Mouse (Mus musculus): ENCODE measurements around the gene Hdgfl3. TPM values are rescaled to one million over a fixed set of nuclear protein-coding genes. Genes with fewer than 3 reads are reported as not detected.
A peak's percentile ranks its signal among the peaks of the same experiment; 100 is the strongest.

Gene Hdgfl3
- polyA plus RNA-seq, 1 experiment from 2014 or later: 59.0 TPM

DNA sequence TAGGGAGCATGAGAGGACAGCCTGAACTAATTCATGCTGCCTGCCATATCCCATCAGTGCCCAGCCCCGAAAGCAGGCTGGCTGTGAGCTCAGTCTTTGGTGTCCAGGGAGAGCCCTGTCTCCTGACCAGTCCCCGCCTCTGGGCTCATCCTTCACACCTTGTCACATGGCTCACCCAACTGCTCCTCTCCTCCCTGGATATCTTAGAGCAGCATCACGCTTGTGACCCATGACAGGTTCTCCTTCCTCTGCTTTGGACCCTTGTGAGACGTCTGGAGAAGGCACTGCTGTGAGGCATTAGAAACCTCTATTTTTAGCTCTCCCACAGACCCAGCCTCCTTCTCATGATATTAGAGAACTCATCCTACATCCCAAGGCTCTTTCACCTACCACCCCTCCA is 72.4 kb downstream of the Hdgfl3 start:
- 78% methylated on average over 4 of the region's 4 CpGs for WGBS
- Histone ChIP-seq H3K9me3 (no peaks in the 10 kb centered on the region), H3K4me3 (no peak overlapping the region), H3K4me2 (no peak overlapping the region), H3K27ac (replicated peaks) (no peak overlapping the region), H3K9ac (no peak overlapping the region), H3K36me3 (no peaks in the 10 kb centered on the region), H3K27me3 (peaks cover 5% of the 10 kb centered on the region; the same call in 1 of the 2 replicates), H3K4me1 (replicated peaks) (peaks cover 23% of the 10 kb centered on the region)
- no peak for ATAC-seq (ENCODE audit: low FRiP score, low read depth)

DNA sequence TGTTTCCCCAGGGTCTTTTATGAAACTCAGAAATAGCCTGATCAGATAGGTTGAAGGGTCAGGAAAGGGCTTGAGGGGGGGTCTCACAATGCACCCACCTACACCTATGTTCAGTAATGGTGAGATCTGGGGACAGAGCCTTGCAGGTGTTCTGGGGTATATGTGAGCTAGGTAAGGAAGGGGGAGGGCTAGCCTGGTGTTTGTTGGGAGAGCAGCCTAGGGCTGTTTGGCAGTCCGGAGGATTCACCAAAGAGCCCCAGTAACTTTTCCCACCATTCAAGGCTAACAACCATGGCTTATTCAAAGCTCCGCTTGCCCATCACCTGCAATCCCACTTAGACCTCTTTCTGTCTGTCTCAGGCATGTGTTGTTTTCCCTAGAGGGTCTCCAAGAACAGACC is 72.8 kb downstream of the Hdgfl3 start:
- Histone ChIP-seq H3K4me2 (no peak overlapping the region), H3K36me3 (no peaks in the 10 kb centered on the region), H3K9me3 (no peaks in the 10 kb centered on the region), H3K4me1 (replicated peaks) (peaks cover 23% of the 10 kb centered on the region), H3K27ac (replicated peaks) (no peak overlapping the region), H3K27me3 (peaks cover 5% of the 10 kb centered on the region; the same call in 1 of the 2 replicates), H3K9ac (no peak overlapping the region), H3K4me3 (no peak overlapping the region)
- WGBS: 71% methylated on average over 2 of the region's 2 CpGs
- no peak for ATAC-seq (ENCODE audit: low FRiP score, low read depth)

DNA sequence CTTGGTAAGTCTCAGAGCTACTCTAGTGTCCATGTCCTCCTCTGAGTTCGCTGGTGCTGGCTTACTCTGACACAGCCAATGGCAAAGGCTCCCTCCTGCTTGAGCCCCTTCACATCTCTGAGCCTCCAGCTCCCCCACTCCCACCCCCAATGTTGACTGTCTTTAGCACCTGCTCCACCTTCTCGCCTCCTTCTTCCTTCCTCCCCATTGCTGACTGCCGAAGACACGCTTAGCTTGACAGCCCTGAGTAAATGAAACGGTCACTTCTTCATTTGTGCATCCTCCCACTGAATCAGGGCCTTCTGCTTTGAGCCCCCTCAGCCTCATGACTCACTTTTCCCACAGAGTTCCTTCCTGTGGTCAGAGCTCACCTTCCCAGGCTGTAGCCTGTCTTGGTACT is 73.3 kb downstream of the Hdgfl3 start:
- 83% methylated on average over 5 of the region's 5 CpGs for WGBS
- Histone ChIP-seq H3K4me2 (no peak overlapping the region), H3K36me3 (no peaks in the 10 kb centered on the region), H3K4me1 (replicated peaks) (peaks cover 23% of the 10 kb centered on the region), H3K27me3 (peaks cover 5% of the 10 kb centered on the region; the same call in 1 of the 2 replicates), H3K27ac (replicated peaks) (no peak overlapping the region), H3K9me3 (no peaks in the 10 kb centered on the region), H3K4me3 (no peak overlapping the region), H3K9ac (no peak overlapping the region)
- no peak for ATAC-seq (ENCODE audit: low FRiP score, low read depth)

DNA sequence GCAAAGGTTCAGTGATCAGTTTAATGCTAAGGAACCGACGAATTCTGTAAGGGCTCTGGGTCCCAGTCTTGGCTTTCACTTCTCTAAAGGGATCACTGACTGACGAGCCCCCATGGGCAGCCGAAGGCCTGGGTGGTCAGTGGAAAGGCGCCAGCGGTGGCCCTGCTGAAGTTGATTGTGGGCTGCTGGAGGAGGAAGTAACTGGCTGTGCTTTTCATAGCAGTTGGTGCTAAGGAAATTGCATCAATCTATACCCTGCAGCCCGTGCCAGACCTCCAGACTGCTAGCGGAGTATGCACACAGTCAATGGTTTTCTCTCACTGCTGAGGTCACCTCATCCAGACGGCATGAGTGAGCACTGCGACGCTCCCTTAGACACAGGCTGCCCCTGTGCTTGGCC is 74.2 kb downstream of the Hdgfl3 start:
- 0 out of 2 replicates have a peak, but pooled peaks have one; percentile 16 for ATAC-seq (ENCODE audit: low FRiP score, low read depth)
- 53% methylated on average over 11 of the region's 11 CpGs for WGBS
- H3K9me3 ChIP-seq: no peaks in the 10 kb centered on the region
- H3K4me2 ChIP-seq: peak overlapping the region; percentile 84
- H3K27ac ChIP-seq (replicated peaks): peak overlapping the region; percentile 23; the same call in 1 of the 2 replicates
- peak overlapping the region; percentile 56 for H3K4me3 ChIP-seq
- no peak overlapping the region; the same call in 1 of the 2 replicates for H3K9ac ChIP-seq
- H3K4me1 ChIP-seq (replicated peaks): peaks cover 23% of the 10 kb centered on the region
- H3K36me3 ChIP-seq: no peaks in the 10 kb centered on the region
- peaks cover 5% of the 10 kb centered on the region; the same call in 1 of the 2 replicates for H3K27me3 ChIP-seq

DNA sequence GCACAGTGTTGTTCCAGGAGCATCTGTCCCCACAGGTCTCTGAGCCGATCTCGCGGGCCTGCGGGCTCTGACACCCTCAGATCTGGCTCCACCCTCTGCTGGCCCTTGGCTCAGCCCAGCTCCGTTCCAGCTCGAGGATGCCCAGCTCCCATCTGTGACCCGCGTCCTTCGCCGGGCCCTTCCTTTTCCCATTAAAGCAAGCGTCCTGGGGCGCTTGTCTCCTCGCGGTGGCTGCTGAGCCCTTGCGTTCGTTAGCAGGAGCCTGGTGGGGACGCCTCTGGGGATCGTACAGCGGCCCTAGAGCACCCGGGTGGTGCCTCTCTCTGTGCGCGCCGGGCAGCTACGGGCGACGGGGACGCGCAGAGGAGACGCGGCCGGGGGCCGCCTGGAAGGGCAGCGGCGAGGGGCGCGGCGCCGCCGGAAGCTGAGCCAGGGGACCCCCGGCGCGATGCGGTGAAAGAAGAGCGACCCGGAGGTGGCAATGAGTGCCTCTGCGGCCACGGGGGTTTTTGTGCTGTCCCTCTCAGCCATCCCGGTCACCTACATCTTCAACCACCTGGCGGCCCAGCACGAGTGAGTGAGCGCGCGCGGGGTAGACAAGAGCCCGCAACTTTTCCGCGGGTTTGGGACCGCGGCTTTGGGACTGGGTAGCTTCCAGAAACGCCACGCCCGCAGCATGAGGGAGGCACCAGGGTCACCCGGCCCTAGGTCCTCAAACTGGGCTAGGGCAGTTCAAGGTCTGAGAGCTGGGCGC is 75.1 kb downstream of the Hdgfl3 start, which contains the start of gene Tm6sf1:
Gene Tm6sf1 (plus strand): TSS at position 34 of the 754 bp plus-strand sequence.
- ATAC-seq (ENCODE audit: low FRiP score, low read depth): peak; percentile 54
- H3K4me1 ChIP-seq (replicated peaks): peaks cover 29% of the 10 kb centered on the region
- H3K27ac ChIP-seq (replicated peaks): peak within 1 kb of the TSS; percentile 23
- under 1% methylated on average over 63 of the region's 64 CpGs for WGBS
- H3K9ac ChIP-seq: peak within 1 kb of the TSS; percentile 66
- H3K27me3 ChIP-seq: peaks cover 5% of the 10 kb centered on the region; the same call in 1 of the 2 replicates
- no peaks in the 10 kb centered on the region for H3K36me3 ChIP-seq
- peak within 1 kb of the TSS; percentile 84 for H3K4me2 ChIP-seq
- H3K9me3 ChIP-seq: no peaks in the 10 kb centered on the region
- H3K4me3 ChIP-seq: peak within 1 kb of the TSS; percentile 56

DNA sequence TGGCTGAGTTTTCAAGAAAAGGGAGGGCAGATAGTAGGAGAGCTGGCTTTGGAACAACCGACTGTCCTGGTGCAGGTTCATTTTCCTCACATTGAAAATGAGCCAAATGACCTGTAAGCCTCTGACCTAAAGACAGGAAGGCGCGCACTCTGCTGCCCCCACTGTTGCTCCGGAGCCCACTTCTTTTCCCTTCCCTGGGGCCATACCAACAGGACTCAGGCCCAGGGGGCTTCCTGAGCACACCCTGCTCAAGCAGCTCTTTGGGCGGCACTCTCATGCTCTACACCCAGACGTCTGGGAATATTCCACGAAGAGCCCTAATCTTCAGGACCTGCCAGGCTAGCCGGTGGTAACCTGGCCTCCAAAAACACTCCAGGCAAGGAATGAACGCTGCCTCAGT is 76.0 kb downstream of the Hdgfl3 start:
- ATAC-seq (ENCODE audit: low FRiP score, low read depth): no peak
- 8% methylated on average over 9 of the region's 9 CpGs for WGBS
- Histone ChIP-seq H3K36me3 (no peaks in the 10 kb centered on the region), H3K27me3 (peaks cover 5% of the 10 kb centered on the region; the same call in 1 of the 2 replicates), H3K4me3 (peak overlapping the region; percentile 56), H3K9ac (0 out of 2 replicates have a peak overlapping the region, but pooled peaks have one; percentile 66), H3K4me1 (replicated peaks) (peaks cover 29% of the 10 kb centered on the region), H3K27ac (replicated peaks) (no peak overlapping the region), H3K9me3 (no peaks in the 10 kb centered on the region), H3K4me2 (peak overlapping the region; percentile 84)

DNA sequence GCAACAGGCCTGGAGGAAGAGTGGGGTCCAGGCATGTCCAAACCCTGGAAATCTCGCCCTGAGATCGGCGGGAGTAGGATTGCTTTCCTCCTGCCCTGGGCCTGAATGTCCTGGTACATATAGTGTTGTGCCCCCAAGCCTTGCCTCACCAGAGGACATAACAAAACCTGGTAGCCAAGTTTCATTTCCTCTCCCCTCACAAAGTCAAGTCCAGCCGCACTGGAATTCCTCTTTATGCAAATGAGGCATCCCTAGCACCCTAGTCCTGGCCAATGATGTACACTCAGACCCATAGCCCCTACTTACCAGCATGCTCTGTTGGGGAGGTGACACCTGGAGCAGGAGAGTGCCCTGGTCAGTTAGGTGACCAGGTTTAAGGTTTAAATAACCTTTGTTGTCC is 78.1 kb downstream of the Hdgfl3 start:
- Histone ChIP-seq H3K9me3 (no peaks in the 10 kb centered on the region), H3K4me3 (no peak overlapping the region), H3K36me3 (no peaks in the 10 kb centered on the region), H3K27me3 (peaks cover 5% of the 10 kb centered on the region; the same call in 1 of the 2 replicates), H3K9ac (no peak overlapping the region), H3K4me1 (replicated peaks) (peaks cover 29% of the 10 kb centered on the region), H3K27ac (replicated peaks) (no peak overlapping the region), H3K4me2 (no peak overlapping the region)
- no peak for ATAC-seq (ENCODE audit: low FRiP score, low read depth)
- 75% methylated on average over 4 of the region's 4 CpGs for WGBS

DNA sequence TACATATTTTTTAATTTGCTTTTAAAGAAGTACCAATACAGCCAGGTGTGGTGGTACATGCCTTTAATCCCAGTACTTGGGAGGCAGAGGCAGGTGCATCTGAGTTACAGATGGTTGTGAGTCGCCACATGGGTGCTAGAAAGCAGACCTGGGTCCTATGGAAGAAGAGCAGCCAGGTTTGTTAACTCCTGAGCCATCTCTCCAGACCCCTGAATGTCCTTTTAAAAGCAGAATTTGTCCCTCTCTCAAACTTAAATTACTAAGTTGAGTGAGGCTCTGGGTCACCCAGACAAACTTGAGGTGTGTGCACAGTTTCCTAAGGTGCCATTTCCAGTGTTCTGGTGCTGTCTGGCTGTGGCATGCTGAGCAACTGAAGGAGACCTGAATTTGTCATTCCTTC is 78.6 kb downstream of the Hdgfl3 start, which contains the start of gene Gm10160:
Gene Gm10160 (minus strand): TSS at position 101 of the 400 bp plus-strand sequence.
- H3K27ac ChIP-seq (replicated peaks): no peak within 1 kb of the TSS
- 91% methylated on average over 1 of the region's 1 CpGs for WGBS
- no peaks in the 10 kb centered on the region for H3K9me3 ChIP-seq
- no peak within 1 kb of the TSS for H3K4me2 ChIP-seq
- H3K27me3 ChIP-seq: peaks cover 5% of the 10 kb centered on the region; the same call in 1 of the 2 replicates
- H3K9ac ChIP-seq: no peak within 1 kb of the TSS
- no peak for ATAC-seq (ENCODE audit: low FRiP score, low read depth)
- H3K36me3 ChIP-seq: no peaks in the 10 kb centered on the region
- H3K4me3 ChIP-seq: no peak within 1 kb of the TSS
- peaks cover 29% of the 10 kb centered on the region for H3K4me1 ChIP-seq (replicated peaks)

DNA sequence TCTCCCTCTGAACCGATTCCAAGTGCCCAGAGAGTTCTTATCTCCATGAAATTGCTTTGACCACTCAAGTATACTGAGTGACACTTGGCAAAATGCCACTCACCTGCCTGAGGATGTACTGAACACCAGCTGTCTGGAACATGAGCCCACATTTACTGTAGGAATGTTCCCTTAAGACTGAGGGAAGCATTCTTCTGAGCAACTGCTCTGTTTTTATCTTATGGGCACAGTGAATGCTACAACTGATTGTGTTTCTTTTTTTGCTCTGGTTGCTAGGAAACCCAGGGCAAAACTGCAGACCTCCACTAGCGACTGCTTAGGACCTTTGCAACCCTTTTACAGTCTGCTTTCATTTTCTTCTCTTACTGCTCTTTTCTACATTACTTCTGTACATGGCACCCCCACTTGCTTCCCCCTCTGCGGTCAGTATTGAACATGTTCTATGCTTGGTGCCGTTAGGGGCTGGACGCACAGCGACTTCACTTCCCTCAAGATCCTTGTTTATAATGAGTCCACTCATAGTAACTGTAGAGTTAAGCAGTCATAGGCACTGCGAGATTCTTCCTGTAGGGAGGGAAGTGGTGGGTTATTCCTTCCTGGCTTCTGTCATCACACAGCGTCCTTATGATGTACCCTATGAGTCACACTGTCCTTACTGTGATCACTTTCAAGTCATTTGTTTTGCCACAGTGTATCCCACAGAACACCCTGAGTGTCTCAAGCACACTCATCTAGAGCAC is 79.5 kb downstream of the Hdgfl3 start:
- no peak overlapping the region for H3K4me3 ChIP-seq
- no peaks in the 10 kb centered on the region; the same call in 1 of the 2 replicates for H3K27me3 ChIP-seq
- H3K4me1 ChIP-seq (replicated peaks): peaks cover 19% of the 10 kb centered on the region
- no peaks in the 10 kb centered on the region for H3K9me3 ChIP-seq
- no peak overlapping the region for H3K9ac ChIP-seq
- no peak for ATAC-seq (ENCODE audit: low FRiP score, low read depth)
- no peak overlapping the region for H3K4me2 ChIP-seq
- no peak overlapping the region for H3K27ac ChIP-seq (replicated peaks)
- H3K36me3 ChIP-seq: no peaks in the 10 kb centered on the region
- WGBS: 59% methylated on average over 8 of the region's 8 CpGs

DNA sequence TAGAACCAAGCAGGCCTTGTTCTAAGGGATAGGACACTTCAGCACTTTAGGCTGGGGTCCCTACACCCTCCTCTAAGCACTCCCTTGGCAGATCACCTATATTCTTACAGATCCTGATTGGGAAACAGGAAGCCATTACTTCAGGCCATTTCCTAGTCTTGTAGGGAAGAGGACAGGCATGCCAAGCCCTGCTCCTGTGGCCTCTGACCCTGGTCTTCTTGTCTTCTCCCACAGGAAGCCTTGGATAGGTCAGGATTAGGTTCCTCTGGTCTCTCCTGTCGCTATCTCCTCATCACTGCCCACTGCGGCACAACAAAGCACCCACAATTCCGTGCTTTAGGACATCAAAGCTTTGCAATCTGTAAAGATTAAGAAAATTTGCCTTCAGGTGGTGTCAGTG is 82.6 kb downstream of the Hdgfl3 start:
- H3K4me3 ChIP-seq: no peak overlapping the region
- no peaks in the 10 kb centered on the region for H3K27me3 ChIP-seq
- no peaks in the 10 kb centered on the region for H3K9me3 ChIP-seq
- no peak for ATAC-seq (ENCODE audit: low FRiP score, low read depth)
- H3K4me1 ChIP-seq (replicated peaks): peaks cover 9% of the 10 kb centered on the region; the same call in 1 of the 2 replicates
- H3K4me2 ChIP-seq: no peak overlapping the region
- H3K36me3 ChIP-seq: no peaks in the 10 kb centered on the region
- no peak overlapping the region for H3K9ac ChIP-seq
- 84% methylated on average over 3 of the region's 3 CpGs for WGBS
- H3K27ac ChIP-seq (replicated peaks): no peak overlapping the region

DNA sequence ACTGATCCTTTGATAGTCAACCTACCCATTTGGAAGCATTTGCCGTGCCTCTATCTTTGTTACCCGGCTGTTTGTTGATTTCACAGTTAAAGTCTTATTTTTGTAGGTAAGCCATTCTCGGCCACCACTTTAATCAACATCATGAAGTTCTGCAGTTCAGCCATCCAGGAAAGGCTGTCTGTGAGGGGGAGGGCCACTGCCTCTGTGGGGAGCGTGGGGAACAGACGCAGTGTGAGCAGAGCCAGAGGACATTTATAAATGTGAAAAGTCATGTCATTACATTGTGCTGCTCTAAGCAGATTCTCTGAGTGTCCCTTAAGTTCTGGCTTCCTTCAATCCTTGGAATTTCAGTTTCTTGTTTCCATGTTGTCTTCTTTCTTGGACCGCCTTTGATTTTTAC is 84.1 kb downstream of the Hdgfl3 start:
- WGBS: 85% methylated on average over 6 of the region's 6 CpGs
- Histone ChIP-seq H3K4me2 (no peak overlapping the region), H3K9me3 (no peaks in the 10 kb centered on the region), H3K27me3 (no peaks in the 10 kb centered on the region), H3K36me3 (no peaks in the 10 kb centered on the region), H3K4me3 (no peak overlapping the region), H3K9ac (no peak overlapping the region), H3K27ac (replicated peaks) (no peak overlapping the region), H3K4me1 (replicated peaks) (peaks cover 9% of the 10 kb centered on the region; the same call in 1 of the 2 replicates)
- no peak for ATAC-seq (ENCODE audit: low FRiP score, low read depth)

DNA sequence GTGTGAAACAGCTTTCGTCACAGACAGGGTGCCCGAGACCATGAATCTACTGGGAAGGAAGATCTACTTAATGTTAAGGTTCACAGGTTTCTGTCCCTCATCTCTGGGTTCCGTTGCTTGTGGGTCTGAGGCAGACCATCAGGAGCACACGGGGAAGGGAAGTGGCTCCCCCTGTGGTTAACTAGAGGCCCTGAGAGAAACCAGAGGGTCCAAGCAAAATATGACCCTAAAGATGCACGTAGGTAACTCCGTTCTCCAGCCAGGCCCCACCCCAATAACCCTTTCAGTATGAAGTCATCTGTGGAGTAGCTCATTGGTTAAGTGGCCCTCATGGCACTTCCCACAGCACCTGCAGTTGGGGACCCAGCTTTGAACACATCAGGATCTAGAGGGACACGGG is 84.6 kb downstream of the Hdgfl3 start:
- no peak for ATAC-seq (ENCODE audit: low FRiP score, low read depth)
- Histone ChIP-seq H3K4me3 (no peak overlapping the region), H3K27me3 (no peaks in the 10 kb centered on the region), H3K36me3 (no peaks in the 10 kb centered on the region), H3K27ac (replicated peaks) (no peak overlapping the region), H3K9me3 (no peaks in the 10 kb centered on the region), H3K9ac (no peak overlapping the region), H3K4me2 (no peak overlapping the region), H3K4me1 (replicated peaks) (peaks cover 6% of the 10 kb centered on the region; the same call in 1 of the 2 replicates)
- 92% methylated on average over 7 of the region's 7 CpGs for WGBS

Measured in hindbrain, embryonic 15.5 days (tissue).